Mouse (Mus musculus) ES-Bruce4 (cell line): ENCODE results near the gene Dnajb4.

Experiments used
- EP300 ChIP-seq: IDR thresholded peaks from 2 replicates; pipeline ENCODE4 v1.6.1; 2011; ENCODE audit warnings: low read depth, low read length; ENCODE audit not compliant: insufficient read depth
- POLR2A ChIP-seq: IDR thresholded peaks from one replicate; pipeline ENCODE4 v1.8.1; 2011; ENCODE audit warnings: low read length; ENCODE audit not compliant: insufficient read depth

DNA sequence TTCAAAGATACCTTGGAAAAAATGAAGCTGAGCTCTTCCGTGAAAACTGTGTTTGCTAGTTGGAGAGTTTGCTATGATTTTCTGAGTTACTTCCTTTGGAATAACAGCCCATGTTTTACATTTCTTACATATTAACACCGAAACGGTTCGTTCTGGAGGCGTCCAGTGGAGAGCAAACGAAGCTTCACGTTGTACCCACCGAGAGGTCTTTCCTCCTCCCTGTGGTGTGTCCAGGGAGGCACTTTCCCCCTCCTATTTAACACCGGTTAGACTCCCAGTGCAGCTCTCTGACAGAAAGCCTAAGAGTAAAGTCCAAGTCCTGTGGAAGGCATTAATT lies 45.1 kb downstream of the Dnajb4 start:
- TF ChIP-seq EP300 (no peak), POLR2A (no peak)
